Mouse (Mus musculus) kidney, postnatal 4 days (tissue): ENCODE measurements around the gene Ppp6r2.
A peak's percentile ranks its signal among the peaks of the same experiment; 100 is the strongest.

Experiments
- DNase-seq, 2 experiments: peaks; one replicate each; pipeline ENCODE4 v3.0.0; 2021; ENCODE audit warnings: mixed read lengths in 2 of 2

The Ppp6r2 gene

DNA sequence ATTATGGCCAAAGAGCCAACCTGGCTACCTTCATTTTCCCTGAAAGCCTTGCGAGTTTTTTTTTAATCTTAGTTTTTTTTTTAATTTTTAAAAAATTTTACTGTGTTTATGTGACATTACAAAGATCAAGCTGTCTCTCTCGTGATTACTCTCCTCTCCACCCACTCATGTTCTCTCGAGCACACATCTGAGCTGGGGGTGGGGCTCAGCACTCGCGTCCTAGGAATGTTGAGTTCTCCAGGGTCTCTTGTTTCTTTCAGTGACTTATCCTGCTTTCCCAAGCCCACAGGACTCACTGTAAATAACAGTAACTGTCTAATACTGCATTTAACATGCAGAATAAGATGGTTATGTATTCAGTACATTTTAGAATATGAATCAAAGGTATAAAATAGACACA is 53.1 kb downstream of the Ppp6r2 start:
- DNase-seq: no peak

- DNase-seq: no peak
Measured at GRCm38 (mm10) chr15:89275497-89275896, 64.1 kb downstream of the Ppp6r2 start.

DNA sequence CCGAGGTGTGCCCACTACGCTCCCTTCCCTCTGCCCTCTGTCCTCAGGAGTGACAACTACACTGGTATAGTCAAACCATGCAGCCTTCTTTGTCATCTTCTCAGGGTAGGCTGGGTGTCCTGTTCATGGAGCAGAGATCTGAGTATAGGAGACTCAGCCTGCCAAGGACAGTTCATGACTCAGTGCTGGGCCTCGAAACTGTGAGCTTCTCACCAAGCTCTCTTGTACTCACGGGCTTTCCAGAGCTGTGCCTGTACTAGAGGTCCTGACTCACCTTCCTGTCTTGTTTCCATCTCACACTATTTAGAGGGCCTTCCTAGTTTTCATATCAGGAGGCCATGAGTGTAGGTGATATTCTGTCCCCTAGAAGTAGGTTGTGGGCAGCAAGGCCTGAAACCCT is 66.0 kb downstream of the Ppp6r2 start:
- no peak for DNase-seq

GRCm38 (mm10) chr15:89282546-89282945 is 71.2 kb downstream of the Ppp6r2 start:
- no peak for DNase-seq

DNA sequence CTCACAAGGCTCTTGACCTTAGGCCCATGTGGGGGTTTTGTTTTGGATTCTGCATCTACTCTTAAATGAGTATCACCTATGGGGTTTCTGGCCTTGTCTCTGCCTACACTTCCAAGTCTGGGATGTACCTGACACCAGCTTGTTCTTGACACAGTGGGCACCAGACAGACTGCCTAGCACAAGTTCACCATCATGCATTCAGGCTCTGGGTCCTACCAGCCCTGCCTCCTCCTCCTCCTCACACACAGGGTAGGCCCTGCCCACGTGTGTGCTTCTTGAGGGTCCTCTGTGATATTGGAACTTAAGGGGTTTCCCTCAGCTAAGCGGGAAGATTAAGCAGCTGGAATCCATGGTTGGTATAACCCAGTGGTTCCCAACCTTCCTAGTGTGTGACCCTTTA is 72.7 kb downstream of the Ppp6r2 start:
- DNase-seq: no peak

GRCm38 (mm10) chr15:89285004-89285403 is 73.7 kb downstream of the Ppp6r2 start:
- no peak for DNase-seq

GRCm38 (mm10) chr15:89285478-89285877 is 74.1 kb downstream of the Ppp6r2 start:
- no peak for DNase-seq

DNA sequence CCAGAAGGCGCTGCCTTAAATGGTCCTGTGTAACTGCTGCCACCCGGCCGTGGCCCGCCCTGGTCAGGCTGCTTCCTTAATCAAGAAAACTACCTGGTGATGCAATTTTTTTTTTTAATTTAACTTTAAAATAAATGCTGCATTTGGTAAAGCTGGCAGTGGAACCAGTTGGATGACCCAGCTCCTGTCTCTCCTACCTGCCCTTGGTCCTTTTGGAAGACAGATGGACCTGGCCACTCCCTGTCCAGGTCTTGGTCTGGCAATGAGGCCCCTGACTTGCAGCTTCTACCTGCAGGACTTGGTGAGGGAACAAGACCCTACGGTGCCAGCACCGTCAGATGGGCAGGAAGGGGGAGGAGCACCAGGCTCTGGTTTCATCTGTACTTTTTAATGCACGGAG is 74.8 kb downstream of the Ppp6r2 start:
- no peak for DNase-seq

GRCm38 (mm10) chr15:89286582-89286981 is 75.2 kb downstream of the Ppp6r2 start:
- no peak for DNase-seq

DNA sequence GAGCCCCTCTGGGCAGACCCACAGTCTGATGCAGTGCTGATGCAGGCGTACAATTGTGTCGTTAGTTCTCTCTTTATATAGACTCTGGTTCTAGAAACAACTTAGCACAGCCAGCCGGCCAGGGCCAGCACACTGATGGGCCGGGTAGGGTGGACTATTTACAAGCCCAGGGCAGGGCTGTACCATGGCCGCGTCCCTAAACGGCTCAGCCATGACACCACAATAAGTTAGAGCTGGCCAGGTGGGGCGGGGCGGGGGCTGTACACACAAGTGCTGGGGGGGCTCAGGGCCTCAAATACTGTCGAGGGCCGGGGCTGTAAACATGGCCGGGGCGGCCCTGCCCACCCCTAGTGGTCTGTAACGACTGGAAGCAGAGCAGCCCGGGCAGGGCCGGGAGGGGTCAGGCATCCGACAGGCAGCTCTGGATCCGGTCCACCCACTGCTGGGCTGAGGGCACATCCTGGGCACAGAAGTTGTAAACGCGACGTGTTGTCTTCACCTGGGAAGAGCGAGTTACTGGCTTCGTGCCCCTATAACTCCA is 76.9 kb downstream of the Ppp6r2 start:
- peak in 1 of 2 experiments; percentile 20 for DNase-seq

- DNase-seq: no peak
Measured at GRCm38 (mm10) chr15:89289455-89289854, 78.1 kb downstream of the Ppp6r2 start.

DNA sequence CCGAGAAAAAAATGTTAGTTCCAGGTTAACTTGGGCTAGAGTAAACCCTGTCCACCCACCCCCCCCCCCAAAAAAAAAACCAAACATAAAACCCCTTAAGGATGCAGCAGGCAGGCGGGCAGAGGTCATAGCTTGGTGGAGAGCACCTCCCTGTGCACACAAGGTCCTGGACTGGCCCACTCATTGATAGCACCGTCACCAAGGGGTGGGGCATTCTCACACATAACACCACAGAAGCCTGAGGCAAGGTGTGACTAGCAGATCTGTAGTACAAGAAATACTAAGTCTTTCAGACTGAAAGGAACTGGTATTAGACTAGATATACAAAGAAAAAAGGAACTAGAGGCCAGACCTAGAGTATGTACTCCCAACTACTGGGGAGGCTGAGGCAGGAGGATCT is 80.2 kb downstream of the Ppp6r2 start:
- no peak for DNase-seq

DNA sequence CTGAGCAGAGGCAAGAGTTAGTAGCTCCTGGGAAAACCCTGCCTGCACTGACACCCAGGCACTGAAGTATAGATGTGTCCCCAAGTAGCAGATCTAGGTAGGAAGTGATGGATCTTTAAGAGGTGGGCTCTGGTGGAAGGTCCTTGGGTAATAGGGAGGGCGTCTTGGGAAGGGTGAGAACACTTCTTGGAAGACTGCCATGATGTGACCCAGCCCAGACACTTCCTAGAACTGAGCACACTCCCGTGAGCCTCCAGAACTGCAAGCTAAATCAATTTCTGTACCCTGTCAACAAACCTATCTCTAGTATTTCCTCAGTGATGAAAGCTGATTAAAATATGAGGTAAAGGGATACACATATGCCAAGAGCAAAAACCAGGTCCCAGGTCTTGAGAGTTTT is 81.4 kb downstream of the Ppp6r2 start:
- no peak for DNase-seq

DNA sequence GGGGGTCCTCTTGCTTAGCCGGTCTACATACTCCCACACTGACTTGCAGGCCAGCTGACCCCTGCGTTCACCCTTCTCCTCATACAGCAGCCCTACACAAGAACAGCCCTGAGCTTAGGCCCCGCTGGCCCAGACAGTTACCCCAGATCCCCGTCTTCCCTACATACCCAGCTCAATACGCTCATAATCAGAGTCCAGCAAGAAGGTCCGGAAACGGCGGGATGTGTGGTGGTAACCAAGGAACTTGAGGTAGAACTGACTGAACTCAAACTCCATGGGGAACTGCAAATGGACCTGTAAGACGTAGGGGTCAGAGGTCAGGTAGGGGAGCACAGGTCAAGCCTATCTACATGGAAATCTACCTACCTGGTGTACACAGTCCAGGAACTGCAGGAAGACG is 82.4 kb downstream of the Ppp6r2 start:
- DNase-seq: no peak

DNA sequence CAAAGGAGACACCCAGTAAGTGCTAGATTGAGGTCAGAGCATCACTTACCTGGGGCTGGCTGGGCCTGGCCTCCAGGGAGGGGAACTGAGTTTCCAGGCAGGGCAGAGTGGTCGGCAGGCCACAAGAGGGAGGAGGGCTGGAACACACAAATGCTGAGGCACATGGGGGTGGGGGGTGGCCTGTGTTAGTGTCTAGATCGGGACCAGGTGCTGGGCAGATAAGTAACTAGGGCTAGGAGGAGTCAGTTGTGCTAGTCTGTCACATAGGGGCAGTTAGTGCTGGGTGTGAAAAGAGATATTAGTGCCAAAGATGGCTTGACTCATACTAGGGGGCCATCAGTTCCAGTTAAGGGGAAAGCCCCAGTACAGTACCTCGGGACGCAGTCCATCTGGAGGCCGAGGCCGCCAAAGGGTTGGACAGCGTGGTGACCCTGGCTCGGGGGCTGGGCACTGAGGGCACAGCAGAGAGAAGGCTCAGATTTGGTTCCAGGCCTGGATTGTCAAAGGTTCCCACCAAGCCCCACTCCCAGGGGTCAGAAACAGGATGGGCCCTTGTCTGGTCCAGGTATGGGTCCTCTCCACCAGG is 84.3 kb downstream of the Ppp6r2 start:
- DNase-seq: no peak

GRCm38 (mm10) chr15:89296465-89296864 is 85.1 kb downstream of the Ppp6r2 start:
- peak in 1 of 2 experiments; percentile 35 for DNase-seq

DNA sequence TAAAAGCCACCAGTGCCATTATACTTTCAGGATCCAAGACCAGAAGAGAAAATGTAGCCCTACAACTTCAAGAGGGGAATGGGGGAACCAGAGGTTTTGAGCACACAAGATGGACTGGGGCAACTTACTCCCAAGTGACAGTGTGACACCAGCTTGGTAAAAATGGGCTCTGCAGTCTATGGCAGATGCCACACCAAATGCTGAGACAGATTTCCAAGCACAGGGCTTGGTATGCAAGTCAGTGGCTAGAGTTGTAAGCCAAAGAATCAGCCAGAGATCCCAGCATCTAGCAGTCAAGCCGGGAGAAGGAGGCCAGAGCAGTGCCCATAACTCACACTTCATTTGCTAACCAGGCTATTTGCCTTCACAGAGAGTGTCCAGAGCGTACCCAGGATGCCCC is 86.3 kb downstream of the Ppp6r2 start:
- no peak for DNase-seq

GRCm38 (mm10) chr15:89300180-89300579 is 88.8 kb downstream of the Ppp6r2 start:
- DNase-seq: peak in 1 of 2 experiments; percentile 37

DNA sequence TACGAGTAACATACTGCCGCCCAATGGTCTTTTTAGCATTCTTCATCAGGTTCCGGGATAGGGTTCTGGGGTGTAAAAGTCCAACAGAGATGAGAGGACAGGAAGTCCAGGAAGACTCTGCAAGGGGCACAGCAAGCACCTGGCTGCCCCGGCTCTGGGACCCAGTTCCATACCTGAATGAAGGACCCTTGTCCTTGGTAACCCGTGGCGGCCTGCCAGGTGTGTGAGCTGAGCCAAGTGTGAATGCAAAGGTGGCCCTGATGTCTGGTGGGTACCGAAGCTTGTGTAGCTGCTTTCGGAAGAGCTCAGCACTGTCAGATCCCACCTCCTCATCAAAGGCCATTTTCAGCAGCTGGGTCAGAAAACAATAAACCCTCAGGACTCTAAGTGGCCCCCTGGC is 89.2 kb downstream of the Ppp6r2 start:
- no peak for DNase-seq

DNA sequence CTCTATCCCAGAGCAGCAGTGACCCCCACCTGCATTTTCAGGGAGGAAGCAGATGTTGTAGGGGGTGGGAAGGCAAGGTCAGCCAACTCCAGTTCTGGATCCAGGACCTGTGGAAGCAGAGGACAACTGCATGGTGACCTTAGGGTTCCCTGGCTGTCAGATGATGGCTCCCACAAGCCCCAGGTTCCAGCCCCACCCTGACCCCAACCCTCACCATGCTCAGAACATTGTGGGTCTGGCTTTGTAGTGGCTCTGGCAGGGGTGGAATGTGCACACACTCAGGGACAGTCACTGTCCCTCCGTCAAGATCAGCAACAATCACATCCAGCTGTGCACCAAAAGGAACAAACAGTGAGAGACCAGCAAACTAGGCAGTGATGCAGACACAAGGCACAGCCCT is 94.6 kb downstream of the Ppp6r2 start:
- no peak for DNase-seq

DNA sequence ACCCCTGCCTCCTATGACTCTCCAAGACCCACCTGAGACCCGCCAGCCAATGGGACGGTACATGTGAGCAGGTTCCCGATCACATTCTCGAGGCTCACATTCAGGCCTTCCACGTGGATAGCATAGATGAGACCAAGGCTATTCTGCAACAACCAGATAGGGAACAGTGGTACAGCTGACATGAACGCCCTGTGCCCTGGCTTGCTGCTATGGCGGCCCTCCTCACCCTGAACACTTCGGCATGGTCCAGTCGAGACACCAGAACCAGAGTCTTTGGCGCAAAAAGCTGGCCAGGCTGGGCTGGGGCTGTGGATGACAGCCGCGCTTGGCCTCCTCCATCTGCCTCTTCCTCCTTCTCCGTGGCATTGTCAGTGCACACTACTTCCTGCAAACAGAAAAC is 96.1 kb downstream of the Ppp6r2 start:
- no peak for DNase-seq

GRCm38 (mm10) chr15:89308406-89309139 is 97.2 kb downstream of the Ppp6r2 start:
- DNase-seq: peak in 1 of 2 experiments; percentile 0

DNA sequence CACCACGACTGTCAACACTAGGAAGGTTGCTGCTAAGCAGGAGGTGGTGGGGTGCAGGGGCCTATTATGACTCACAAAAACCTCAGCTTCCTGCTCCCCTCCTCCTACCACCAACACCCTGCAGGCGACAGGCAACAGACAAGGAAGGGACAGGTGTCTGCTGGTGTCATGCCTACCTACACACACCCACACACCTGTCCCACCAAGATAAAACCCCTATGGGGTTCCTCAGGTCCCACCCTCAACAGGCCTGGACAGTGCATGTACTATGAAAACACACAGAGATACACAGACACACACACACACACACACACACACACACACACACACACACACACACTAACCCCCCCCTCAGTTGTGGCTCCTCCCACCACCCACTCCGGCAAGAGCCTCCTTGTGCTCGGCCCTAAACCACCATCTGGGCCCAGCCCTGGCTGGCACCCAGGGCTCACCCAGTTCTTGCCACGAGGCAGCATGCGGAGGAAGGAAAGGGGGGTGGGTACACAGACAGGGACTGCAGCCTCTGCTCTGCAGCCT is 98.7 kb downstream of the Ppp6r2 start:
- DNase-seq: no peak

GRCm38 (mm10) chr15:89313359-89313758 is 102.0 kb downstream of the Ppp6r2 start:
- DNase-seq: no peak
